Mouse (Mus musculus): ENCODE data around the gene Cxcr1. TPM values are rescaled to one million over a fixed set of nuclear protein-coding genes. Genes with fewer than 3 reads are reported as not detected.

Cxcr1 gene
- total and polyA plus RNA-seq, 2 experiments from 2014 or later: not detected

DNA sequence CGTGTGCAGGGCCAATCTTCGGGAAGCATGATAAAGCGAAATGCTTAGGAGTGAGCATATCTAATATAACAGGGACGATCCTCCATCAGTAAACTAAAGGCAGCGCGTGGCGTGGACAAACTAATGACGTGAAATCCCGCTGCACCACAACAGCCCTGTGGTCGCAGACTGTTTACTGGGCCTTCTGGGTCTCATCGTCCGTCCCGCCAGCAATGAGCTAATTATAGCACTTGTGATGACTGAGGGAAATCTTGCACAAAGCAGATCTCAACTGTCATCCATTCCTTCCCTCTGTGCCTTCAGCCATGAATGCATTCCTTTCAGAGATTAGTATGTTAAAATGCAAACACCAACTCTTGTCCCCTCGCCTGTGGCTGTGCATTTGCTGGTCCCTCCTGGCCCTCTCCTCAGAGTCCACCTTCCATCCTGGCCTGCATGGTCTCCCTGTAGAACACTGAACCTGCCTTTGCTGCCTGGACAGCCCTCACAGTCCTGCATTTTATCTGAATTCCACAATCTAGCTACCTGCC, 38.0 kb downstream of the Cxcr1 start:
- H3K4me2 ChIP-seq (ENCODE audit: low read depth, low read length, poor library complexity, severe bottlenecking): no peak overlapping the region
- TF ChIP-seq CTCF (IDR thresholded peaks at IDR 0.05): no peak
- H3K9ac ChIP-seq (replicated peaks; ENCODE audit: low read length, poor library complexity, severe bottlenecking): no peak overlapping the region
- H3K9me3 ChIP-seq (ENCODE audit: low read length): no peaks in the 10 kb centered on the region
- H3K4me3 ChIP-seq (ENCODE audit: low read depth, low read length): no peak overlapping the region
- H3K4me1 ChIP-seq (ENCODE audit: insufficient read depth, low read length): no peaks in the 10 kb centered on the region
- no peak overlapping the region for H3K27ac ChIP-seq (ENCODE audit: low read depth, low read length)
- DNase-seq (ENCODE audit: low spot score) (no peak), ATAC-seq (ENCODE audit: low FRiP score) (no peak)
- no peaks in the 10 kb centered on the region for H3K36me3 ChIP-seq (ENCODE audit: insufficient read depth, low read length)
- 72% methylated on average over 14 of the region's 14 CpGs for WGBS
- no peaks in the 10 kb centered on the region for H3K27me3 ChIP-seq (ENCODE audit: insufficient read depth, low read length)

DNA sequence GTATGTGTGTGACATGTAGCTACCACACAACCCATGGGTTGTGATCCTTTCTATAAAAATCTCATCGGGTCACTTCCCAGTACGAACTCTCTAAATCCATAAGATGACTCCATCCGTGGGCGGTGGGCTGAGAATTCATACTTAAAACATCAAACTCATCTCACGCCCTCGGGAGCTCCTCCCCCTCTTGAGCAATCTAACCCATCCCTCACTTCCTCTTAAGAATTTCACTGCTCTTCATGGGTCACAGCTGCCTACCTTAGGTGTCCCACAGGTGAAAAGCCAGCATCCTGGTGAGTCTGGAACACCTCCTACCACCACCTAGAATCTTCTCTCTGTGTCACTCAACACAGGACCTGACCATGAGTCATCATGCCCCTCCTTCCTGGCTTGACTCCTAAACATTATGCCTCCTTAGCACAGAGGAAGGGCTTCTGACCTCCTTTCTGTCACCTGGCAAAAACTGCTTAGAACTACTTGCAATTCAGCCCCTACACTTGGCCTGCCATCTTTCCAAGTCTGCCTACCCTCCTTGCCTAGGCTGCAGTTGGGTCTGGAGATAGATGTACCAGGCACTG, 38.9 kb downstream of the Cxcr1 start:
- Histone ChIP-seq H3K9me3 (ENCODE audit: low read length) (no peaks in the 10 kb centered on the region), H3K27ac (ENCODE audit: low read depth, low read length) (no peak overlapping the region), H3K27me3 (ENCODE audit: insufficient read depth, low read length) (no peaks in the 10 kb centered on the region), H3K36me3 (ENCODE audit: insufficient read depth, low read length) (no peaks in the 10 kb centered on the region), H3K9ac (replicated peaks; ENCODE audit: low read length, poor library complexity, severe bottlenecking) (no peak overlapping the region), H3K4me1 (ENCODE audit: insufficient read depth, low read length) (no peaks in the 10 kb centered on the region), H3K4me3 (ENCODE audit: low read depth, low read length) (no peak overlapping the region), H3K4me2 (ENCODE audit: low read depth, low read length, poor library complexity, severe bottlenecking) (no peak overlapping the region)
- DNase-seq (ENCODE audit: low spot score): no peak
- TF ChIP-seq CTCF (IDR thresholded peaks at IDR 0.05): no peak
- ATAC-seq (ENCODE audit: low FRiP score): no peak
- 89% methylated on average over 6 of the region's 6 CpGs for WGBS

DNA sequence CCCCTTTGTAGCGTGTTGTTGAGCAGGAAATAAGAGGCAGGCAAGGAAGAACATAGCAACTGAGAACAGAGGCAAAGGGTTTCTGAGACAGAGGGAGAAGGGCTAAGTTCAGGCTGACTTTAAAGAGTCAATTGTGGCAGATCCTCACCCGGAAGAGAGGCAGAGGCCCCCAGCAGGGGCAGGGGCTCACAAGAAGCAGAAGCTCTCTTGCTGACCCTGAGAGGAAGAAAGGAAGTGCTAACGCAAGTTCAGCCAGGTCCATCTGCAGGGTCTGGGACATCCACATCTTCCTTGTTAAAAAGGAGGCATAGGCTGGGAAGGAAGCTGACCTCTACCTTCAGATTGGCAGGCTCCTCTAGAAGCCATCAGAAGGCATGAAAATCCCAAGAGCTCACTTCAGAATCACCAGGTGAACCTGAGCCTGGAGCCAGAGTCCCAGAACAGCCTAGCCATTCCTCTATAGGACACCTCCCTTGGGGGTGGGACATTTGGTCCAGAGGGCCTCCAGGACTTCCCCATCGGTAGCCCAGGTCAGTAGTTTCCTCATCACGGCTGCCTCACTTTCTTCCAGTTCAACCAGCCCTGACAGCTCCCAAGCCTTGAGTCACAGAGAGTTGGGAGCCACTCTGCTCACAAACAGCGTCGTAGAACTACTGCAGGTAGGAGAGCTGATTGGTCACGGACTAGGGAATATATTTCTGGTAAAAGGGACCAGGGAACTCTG, 40.8 kb downstream of the Cxcr1 start, which contains the start of gene Cxcr2:
Cxcr2 (plus strand) TSS at position 529 of the 724 bp plus-strand sequence.
- no peak for ATAC-seq (ENCODE audit: low FRiP score)
- no peak within 1 kb of the TSS for H3K4me2 ChIP-seq (ENCODE audit: low read depth, low read length, poor library complexity, severe bottlenecking)

DNA sequence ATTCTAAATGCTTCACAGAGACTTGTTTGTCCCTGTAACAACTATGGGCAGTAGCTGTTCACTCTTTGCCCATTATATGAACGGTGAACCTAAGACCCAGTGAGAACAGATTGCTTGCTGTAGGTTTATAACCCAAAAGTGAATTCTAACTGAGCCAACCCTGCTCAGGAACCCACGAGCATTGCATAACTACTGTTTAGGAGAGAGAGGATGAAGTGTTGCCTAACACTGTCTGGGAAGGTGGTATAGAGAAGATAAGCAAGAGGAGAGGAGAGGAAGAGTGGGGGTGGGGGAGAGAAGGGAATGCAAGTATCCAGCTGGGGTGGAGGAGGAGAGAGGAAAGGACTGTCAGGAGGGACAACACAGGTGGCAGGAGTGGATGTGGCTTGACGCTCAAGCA, 43.3 kb downstream of the Cxcr1 start:
- Histone ChIP-seq H3K9ac (replicated peaks; ENCODE audit: low read length, poor library complexity, severe bottlenecking) (no peak overlapping the region), H3K4me1 (ENCODE audit: insufficient read depth, low read length) (no peaks in the 10 kb centered on the region), H3K9me3 (ENCODE audit: low read length) (no peaks in the 10 kb centered on the region), H3K4me3 (ENCODE audit: low read depth, low read length) (no peak overlapping the region), H3K27ac (ENCODE audit: low read depth, low read length) (no peak overlapping the region), H3K4me2 (ENCODE audit: low read depth, low read length, poor library complexity, severe bottlenecking) (no peak overlapping the region), H3K36me3 (ENCODE audit: insufficient read depth, low read length) (no peaks in the 10 kb centered on the region), H3K27me3 (ENCODE audit: insufficient read depth, low read length) (no peaks in the 10 kb centered on the region)
- ATAC-seq (ENCODE audit: low FRiP score): no peak
- WGBS: 87% methylated on average over 3 of the region's 3 CpGs
- TF ChIP-seq CTCF (IDR thresholded peaks at IDR 0.05): no peak
- no peak for DNase-seq (ENCODE audit: low spot score)

More for the DNA sequence above, 40.8 kb downstream of the Cxcr1 start, which contains the start of gene Cxcr2:
- no peak for TF ChIP-seq CTCF (IDR thresholded peaks at IDR 0.05)
- Histone ChIP-seq H3K36me3 (ENCODE audit: insufficient read depth, low read length) (no peaks in the 10 kb centered on the region), H3K27me3 (ENCODE audit: insufficient read depth, low read length) (no peaks in the 10 kb centered on the region), H3K9me3 (ENCODE audit: low read length) (no peaks in the 10 kb centered on the region), H3K4me1 (ENCODE audit: insufficient read depth, low read length) (no peaks in the 10 kb centered on the region), H3K27ac (ENCODE audit: low read depth, low read length) (no peak within 1 kb of the TSS), H3K9ac (replicated peaks; ENCODE audit: low read length, poor library complexity, severe bottlenecking) (no peak within 1 kb of the TSS), H3K4me3 (ENCODE audit: low read depth, low read length) (no peak within 1 kb of the TSS)
- DNase-seq (ENCODE audit: low spot score): no peak
- WGBS: 75% methylated on average over 8 of the region's 8 CpGs

DNA sequence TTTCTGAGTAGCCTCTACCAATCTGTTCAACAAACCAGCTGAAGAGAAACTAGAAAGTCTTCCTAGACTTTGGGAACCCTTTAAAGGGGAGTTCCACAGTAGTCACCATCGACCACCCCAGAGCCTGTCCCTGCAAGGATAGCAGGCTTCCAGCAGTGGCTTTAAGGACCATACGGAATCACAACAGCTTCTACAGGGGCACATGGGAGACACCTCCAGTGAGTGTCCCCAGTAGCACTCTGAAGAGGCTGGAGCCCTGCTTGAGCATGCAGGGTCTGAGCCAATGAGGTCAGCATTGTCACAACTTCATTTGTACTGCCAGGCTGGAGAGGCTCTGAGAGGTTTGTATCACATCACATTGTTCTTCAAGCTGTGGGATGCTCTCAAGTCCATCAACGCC, 44.3 kb downstream of the Cxcr1 start:
- 80% methylated on average over 3 of the region's 3 CpGs for WGBS
- ATAC-seq (ENCODE audit: low FRiP score) (no peak), DNase-seq (ENCODE audit: low spot score) (no peak)
- Histone ChIP-seq H3K9me3 (ENCODE audit: low read length) (no peaks in the 10 kb centered on the region), H3K4me2 (ENCODE audit: low read depth, low read length, poor library complexity, severe bottlenecking) (no peak overlapping the region), H3K4me3 (ENCODE audit: low read depth, low read length) (no peak overlapping the region), H3K27me3 (ENCODE audit: insufficient read depth, low read length) (no peaks in the 10 kb centered on the region), H3K36me3 (ENCODE audit: insufficient read depth, low read length) (no peaks in the 10 kb centered on the region), H3K27ac (ENCODE audit: low read depth, low read length) (no peak overlapping the region), H3K9ac (replicated peaks; ENCODE audit: low read length, poor library complexity, severe bottlenecking) (no peak overlapping the region), H3K4me1 (ENCODE audit: insufficient read depth, low read length) (no peaks in the 10 kb centered on the region)
- TF ChIP-seq CTCF (IDR thresholded peaks at IDR 0.05): no peak
